7 mouse cellular contexts compared by ENCODE assay signal in the genomic region with DNA sequence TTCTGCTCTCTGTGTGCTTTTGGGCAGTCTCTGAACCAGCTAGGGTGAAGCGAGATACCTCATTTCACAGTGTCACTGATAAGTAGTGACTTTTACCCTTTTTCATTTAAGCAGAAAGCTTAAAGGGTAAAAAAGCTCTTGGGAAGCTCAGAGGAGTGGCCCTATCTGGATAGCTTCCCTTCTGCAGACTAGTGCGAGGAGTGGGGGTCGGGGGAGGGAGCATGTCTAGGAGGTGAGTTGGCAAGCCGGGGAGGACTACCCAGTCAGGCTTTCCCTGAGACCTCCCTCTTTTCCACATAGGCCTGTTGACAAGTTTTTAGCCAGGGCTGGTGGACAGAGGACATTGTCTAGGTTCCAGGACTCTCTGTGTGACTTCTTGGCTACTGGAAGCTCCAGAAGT. TPM values are rescaled to one million over a fixed set of nuclear protein-coding genes. Genes with fewer than 3 reads are reported as not detected.
DNase-seq lines count a peak whose midpoint lies in the region; ATAC-seq and TF ChIP-seq lines count a peak whose summit lies in the region.

A gene (plus strand): TSS at position 301 of the 400 bp plus-strand sequence.

- H3K36me3 ChIP-seq in lung, embryonic 16.5 days (ENCODE audit: control insufficient read depth, insufficient read depth, low read length) = no peaks in the 10 kb centered on the region
- H3K36me3 ChIP-seq in forebrain, embryonic 13.5 days (ENCODE audit: poor library complexity, severe bottlenecking) = no peaks in the 10 kb centered on the region
- H3K36me3 ChIP-seq in limb, embryonic 14.5 days (ENCODE audit: control insufficient read depth, insufficient read depth, low read length) = no peaks in the 10 kb centered on the region
- H3K36me3 ChIP-seq in stomach, embryonic 14.5 days (ENCODE audit: control insufficient read depth, insufficient read depth, low read length) = no peaks in the 10 kb centered on the region

- intact Hi-C loops in left cerebral cortex, postnatal 14 days (cut with DNase I) = loop anchor here (2.0 to 5.0 kb wide), 2 partner anchors 144 to 227 kb away; no protein-coding TSS in a partner anchor

- peak within 1 kb of the TSS; percentile 52 for H3K4me2 ChIP-seq in lung, embryonic 16.5 days (ENCODE audit: low read depth, low read length)
- peak within 1 kb of the TSS; percentile 55 for H3K4me2 ChIP-seq in forebrain, embryonic 13.5 days
- peak within 1 kb of the TSS; percentile 36 for H3K4me2 ChIP-seq in limb, embryonic 14.5 days (replicated peaks; ENCODE audit: low read depth, low read length, severe bottlenecking)
- H3K4me2 ChIP-seq in stomach, embryonic 14.5 days (replicated peaks; ENCODE audit: low read depth, low read length) = peak within 1 kb of the TSS; percentile 39; the same call in 1 of the 2 replicates

- H3K4me3 ChIP-seq in lung, embryonic 16.5 days (ENCODE audit: low read length) = peak within 1 kb of the TSS; percentile 20; the same call in 1 of the 2 replicates
- H3K4me3 ChIP-seq in forebrain, embryonic 13.5 days = no peak within 1 kb of the TSS; the same call in 1 of the 2 replicates
- H3K4me3 ChIP-seq in limb, embryonic 14.5 days (replicated peaks; ENCODE audit: low read length) = peak within 1 kb of the TSS; percentile 3; the same call in 1 of the 2 replicates
- no peak within 1 kb of the TSS for H3K4me3 ChIP-seq in stomach, embryonic 14.5 days (ENCODE audit: low read depth, low read length)

- H3K9me3 ChIP-seq in lung, embryonic 16.5 days (ENCODE audit: control insufficient read depth, low read length) = no peaks in the 10 kb centered on the region
- 0 out of 2 replicates have a peak, but pooled peaks cover 5% of the 10 kb centered on the region for H3K9me3 ChIP-seq in forebrain, embryonic 13.5 days (replicated peaks)
- H3K9me3 ChIP-seq in limb, embryonic 14.5 days (ENCODE audit: control insufficient read depth, low read length) = 0 out of 2 replicates have a peak, but pooled peaks cover 5% of the 10 kb centered on the region
- no peaks in the 10 kb centered on the region for H3K9me3 ChIP-seq in stomach, embryonic 14.5 days (ENCODE audit: control insufficient read depth, low read depth, low read length)

- 26% methylated on average over 4 of the region's 4 CpGs for WGBS in lung, embryonic 16.5 days
- WGBS in forebrain, embryonic 13.5 days = 41% methylated on average over 4 of the region's 4 CpGs
- 43% methylated on average over 4 of the region's 4 CpGs for WGBS in limb, embryonic 14.5 days
- WGBS in stomach, embryonic 14.5 days = 38% methylated on average over 4 of the region's 4 CpGs

- DNase-seq in lung, postnatal 14 days = no peak
- DNase-seq in limb, embryonic 14.5 days (ENCODE audit: low spot score) = no peak
- DNase-seq in MN1 (ENCODE audit: low spot score) = no peak
- DNase-seq in left cerebral cortex, postnatal 14 days (ENCODE audit: low spot score in 2 of 2) = no peak

- no peak within 1 kb of the TSS for H3K9ac ChIP-seq in lung, embryonic 16.5 days (ENCODE audit: low read length)
- H3K9ac ChIP-seq in forebrain, embryonic 13.5 days = 0 out of 2 replicates have a peak within 1 kb of the TSS, but pooled peaks have one; percentile 12
- peak within 1 kb of the TSS; percentile 21 for H3K9ac ChIP-seq in limb, embryonic 14.5 days (ENCODE audit: low read depth, low read length, severe bottlenecking)
- no peak within 1 kb of the TSS for H3K9ac ChIP-seq in stomach, embryonic 14.5 days (replicated peaks; ENCODE audit: low read depth, low read length)

- H3K27me3 ChIP-seq in lung, embryonic 16.5 days (ENCODE audit: control insufficient read depth, insufficient read depth, low read depth, low read length) = no peaks in the 10 kb centered on the region
- H3K27me3 ChIP-seq in forebrain, embryonic 13.5 days = peaks cover 4% of the 10 kb centered on the region; the same call in 1 of the 2 replicates
- no peaks in the 10 kb centered on the region for H3K27me3 ChIP-seq in limb, embryonic 14.5 days (ENCODE audit: control insufficient read depth, insufficient read depth, low read length)
- H3K27me3 ChIP-seq in stomach, embryonic 14.5 days (ENCODE audit: control insufficient read depth, insufficient read depth, low read length) = no peaks in the 10 kb centered on the region

- no peaks in the 10 kb centered on the region; the same call in 1 of the 2 replicates for H3K4me1 ChIP-seq in lung, embryonic 16.5 days (replicated peaks; ENCODE audit: control insufficient read depth, insufficient read depth, low read length)
- peaks cover 10% of the 10 kb centered on the region; the same call in 1 of the 2 replicates for H3K4me1 ChIP-seq in forebrain, embryonic 13.5 days
- peaks cover 5% of the 10 kb centered on the region; the same call in 1 of the 2 replicates for H3K4me1 ChIP-seq in limb, embryonic 14.5 days (ENCODE audit: control insufficient read depth, insufficient read depth, low read length)
- no peaks in the 10 kb centered on the region for H3K4me1 ChIP-seq in stomach, embryonic 14.5 days (ENCODE audit: control insufficient read depth, insufficient read depth, low read length)

- no peak within 1 kb of the TSS for H3K27ac ChIP-seq in lung, embryonic 16.5 days (ENCODE audit: low read length)
- H3K27ac ChIP-seq in forebrain, embryonic 13.5 days = no peak within 1 kb of the TSS
- H3K27ac ChIP-seq in limb, embryonic 14.5 days (replicated peaks; ENCODE audit: low read depth, low read length) = no peak within 1 kb of the TSS
- H3K27ac ChIP-seq in stomach, embryonic 14.5 days (ENCODE audit: low read length) = no peak within 1 kb of the TSS

- TF ChIP-seq POLR2A in limb, embryonic 14.5 days (IDR thresholded peaks at IDR 0.05; ENCODE audit: borderline replicate concordance, extremely low read depth, insufficient read depth, insufficient read length) = no peak

- no peak for ATAC-seq in lung, embryonic 16.5 days (ENCODE audit: low read depth)
- no peak for ATAC-seq in forebrain, embryonic 13.5 days
- ATAC-seq in limb, embryonic 14.5 days (ENCODE audit: low FRiP score, low read depth) = no peak
- ATAC-seq in stomach, embryonic 14.5 days (ENCODE audit: insufficient number of reproducible peaks, insufficient read depth, low FRiP score, low read depth) = no peak

RNA-seq across cellular contexts. Expression of the gene that starts here (rescaled TPM):
- not detected in 2 replicates for polyA plus RNA-seq in lung, embryonic 16.5 days (2015; fragmentation: Nextera tagmentation; extraction: Ambion mirVana)
- polyA plus RNA-seq in forebrain, embryonic 13.5 days (2015; fragmentation: Nextera tagmentation; extraction: Ambion mirVana) = not detected in 2 replicates
- 0.15 and 0.20 TPM in 2 replicates for polyA plus RNA-seq in limb, embryonic 14.5 days (2012; rRNA removed)
- polyA plus RNA-seq in limb, embryonic 14.5 days (2014; fragmentation: Nextera tagmentation; extraction: Ambion mirVana) = not detected in 2 replicates
- polyA plus RNA-seq in stomach, embryonic 14.5 days (2014; fragmentation: Nextera tagmentation; extraction: Ambion mirVana) = not detected in 2 replicates
- total RNA-seq in left cerebral cortex, postnatal 14 days (2021) = under 1 TPM; 0.15 to 0.68 TPM

Comparison
In these comparisons a context has a peak if more than half of its experiments do, and no peak if none do; other contexts are left out.
1. H3K4me3 ChIP-seq: peak in lung, embryonic 16.5 days (single experiment) and limb, embryonic 14.5 days (single experiment); none in forebrain, embryonic 13.5 days (single experiment) and stomach, embryonic 14.5 days (single experiment).
2. H3K9ac ChIP-seq: peak in forebrain, embryonic 13.5 days (single experiment) and limb, embryonic 14.5 days (single experiment); none in lung, embryonic 16.5 days (single experiment) and stomach, embryonic 14.5 days (single experiment).
3. Peak in every context shown above with its lines, with median percentiles within 50 percentile points of each other: H3K4me2 ChIP-seq.